Mouse (Mus musculus): ENCODE measurements around the gene Cipc. TPM values are rescaled to one million over a fixed set of nuclear protein-coding genes. Genes with fewer than 3 reads are reported as not detected.

Cipc gene
- total and polyA plus RNA-seq, 3 experiments: 42.7 to 89.5 (median 70.0) TPM

DNA sequence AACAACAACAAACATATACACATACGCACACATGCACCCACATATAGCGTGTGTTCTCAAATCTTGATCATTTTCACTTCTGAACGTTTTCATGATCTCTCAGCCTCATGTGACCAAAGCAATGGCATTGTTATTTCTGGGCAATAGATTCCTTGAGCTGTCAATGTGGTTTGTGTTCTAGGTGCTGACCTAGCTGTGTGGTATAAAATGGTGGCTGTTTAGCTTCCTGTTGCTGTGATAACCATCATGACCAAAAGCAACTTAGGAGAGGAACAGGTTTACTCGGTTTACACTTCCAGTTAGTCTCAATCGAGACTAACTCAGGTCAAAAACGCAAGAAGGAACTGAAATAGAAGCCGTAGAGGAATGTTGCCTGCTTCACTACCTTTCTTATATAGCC, 24.2 kb downstream of the Cipc start:
- Histone ChIP-seq H3K36me3 (replicated peaks) (peaks cover 11% of the 10 kb centered on the region), H3K4me3 (ENCODE audit: low read depth, low read length) (no peak overlapping the region), H3K4me1 (ENCODE audit: insufficient read depth, low read depth, low read length) (peaks cover 42% of the 10 kb centered on the region), H3K9me3 (replicated peaks) (no peaks in the 10 kb centered on the region), H3K27me3 (ENCODE audit: insufficient read depth, low read length) (peaks cover 9% of the 10 kb centered on the region; the same call in 1 of the 2 replicates)
- TF ChIP-seq GATA2 (IDR thresholded peaks at IDR 0.05; ENCODE audit: borderline replicate concordance, low read depth, low read length) (no peak), POLR2AphosphoS5 (IDR thresholded peaks at IDR 0.05; ENCODE audit: insufficient replicate concordance, low read depth, low read length) (no peak), TAL1 (conservative IDR thresholded peaks at IDR 0.05; ENCODE audit: low read depth, low read length) (no peak), GATA1 (IDR thresholded peaks at IDR 0.05; ENCODE audit: borderline replicate concordance, low read length) (no peak), CTCF (IDR thresholded peaks at IDR 0.05; ENCODE audit: low read depth, low read length) (no peak)
- ATAC-seq (ENCODE audit: extremely low read depth, insufficient number of reproducible peaks, low FRiP score, poor library complexity, severe bottlenecking) (no peak), DNase-seq (ENCODE audit: low spot score) (no peak)

DNA sequence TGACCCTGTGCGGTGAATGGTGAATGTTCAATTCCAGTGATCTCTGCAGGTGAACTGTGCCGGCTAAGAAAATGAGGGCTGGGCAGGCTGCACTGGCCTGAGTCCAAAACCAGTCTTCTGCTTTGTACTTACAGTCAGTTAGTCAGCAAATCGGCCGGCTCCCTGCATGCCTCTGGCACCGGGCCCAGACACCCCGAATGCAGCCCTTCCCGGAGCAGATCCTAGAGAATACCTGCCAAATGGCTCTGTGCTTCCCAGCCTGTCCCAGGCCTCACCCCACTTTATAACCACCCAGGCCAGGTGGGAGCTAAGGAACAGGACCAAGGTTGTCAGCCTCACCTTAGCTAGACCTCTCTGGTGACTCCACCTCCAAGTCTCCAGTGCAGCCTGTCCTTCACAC, 26.4 kb downstream of the Cipc start:
- TF ChIP-seq TAL1 (conservative IDR thresholded peaks at IDR 0.05; ENCODE audit: low read depth, low read length) (no peak), CTCF (IDR thresholded peaks at IDR 0.05; ENCODE audit: low read depth, low read length) (no peak), POLR2AphosphoS5 (IDR thresholded peaks at IDR 0.05; ENCODE audit: insufficient replicate concordance, low read depth, low read length) (no peak), GATA1 (IDR thresholded peaks at IDR 0.05; ENCODE audit: borderline replicate concordance, low read length) (no peak), GATA2 (IDR thresholded peaks at IDR 0.05; ENCODE audit: borderline replicate concordance, low read depth, low read length) (no peak)
- Histone ChIP-seq H3K9me3 (replicated peaks) (no peaks in the 10 kb centered on the region), H3K4me3 (ENCODE audit: low read depth, low read length) (no peak overlapping the region), H3K4me1 (ENCODE audit: insufficient read depth, low read depth, low read length) (peaks cover 41% of the 10 kb centered on the region), H3K27me3 (ENCODE audit: insufficient read depth, low read length) (peaks cover 19% of the 10 kb centered on the region), H3K36me3 (replicated peaks) (peaks cover under 1% of the 10 kb centered on the region)
- DNase-seq (ENCODE audit: low spot score) (peak; percentile 49), ATAC-seq (ENCODE audit: extremely low read depth, insufficient number of reproducible peaks, low FRiP score, poor library complexity, severe bottlenecking) (no peak)

DNA sequence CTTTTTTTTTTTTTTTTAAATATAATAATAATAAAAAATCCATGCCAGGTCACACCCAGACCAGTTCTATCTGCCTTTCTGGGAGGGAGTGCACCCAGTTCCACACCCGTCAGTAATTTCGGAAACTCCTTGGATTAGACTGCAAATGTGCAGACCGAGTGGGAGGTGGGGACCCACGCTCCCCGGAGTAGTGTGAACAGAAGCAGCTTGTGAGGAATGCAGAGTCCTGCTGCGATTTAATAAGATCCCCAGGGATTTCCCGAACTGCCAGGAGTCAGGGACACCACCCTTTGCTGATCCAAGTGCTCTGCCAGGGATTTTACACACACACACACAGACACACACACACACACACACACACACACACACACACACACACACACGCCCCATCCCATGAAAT, 26.9 kb downstream of the Cipc start:
- no peak for ATAC-seq (ENCODE audit: extremely low read depth, insufficient number of reproducible peaks, low FRiP score, poor library complexity, severe bottlenecking)
- peaks cover 23% of the 10 kb centered on the region for H3K27me3 ChIP-seq (ENCODE audit: insufficient read depth, low read length)
- H3K36me3 ChIP-seq (replicated peaks): no peaks in the 10 kb centered on the region
- no peak overlapping the region for H3K4me3 ChIP-seq (ENCODE audit: low read depth, low read length)
- no peaks in the 10 kb centered on the region for H3K9me3 ChIP-seq (replicated peaks)
- TF ChIP-seq GATA1 (IDR thresholded peaks at IDR 0.05; ENCODE audit: borderline replicate concordance, low read length) (no peak), TAL1 (conservative IDR thresholded peaks at IDR 0.05; ENCODE audit: low read depth, low read length) (no peak), GATA2 (IDR thresholded peaks at IDR 0.05; ENCODE audit: borderline replicate concordance, low read depth, low read length) (no peak), POLR2AphosphoS5 (IDR thresholded peaks at IDR 0.05; ENCODE audit: insufficient replicate concordance, low read depth, low read length) (no peak), CTCF (IDR thresholded peaks at IDR 0.05; ENCODE audit: low read depth, low read length) (no peak)
- H3K4me1 ChIP-seq (ENCODE audit: insufficient read depth, low read depth, low read length): peaks cover 38% of the 10 kb centered on the region
- no peak for DNase-seq (ENCODE audit: low spot score)

DNA sequence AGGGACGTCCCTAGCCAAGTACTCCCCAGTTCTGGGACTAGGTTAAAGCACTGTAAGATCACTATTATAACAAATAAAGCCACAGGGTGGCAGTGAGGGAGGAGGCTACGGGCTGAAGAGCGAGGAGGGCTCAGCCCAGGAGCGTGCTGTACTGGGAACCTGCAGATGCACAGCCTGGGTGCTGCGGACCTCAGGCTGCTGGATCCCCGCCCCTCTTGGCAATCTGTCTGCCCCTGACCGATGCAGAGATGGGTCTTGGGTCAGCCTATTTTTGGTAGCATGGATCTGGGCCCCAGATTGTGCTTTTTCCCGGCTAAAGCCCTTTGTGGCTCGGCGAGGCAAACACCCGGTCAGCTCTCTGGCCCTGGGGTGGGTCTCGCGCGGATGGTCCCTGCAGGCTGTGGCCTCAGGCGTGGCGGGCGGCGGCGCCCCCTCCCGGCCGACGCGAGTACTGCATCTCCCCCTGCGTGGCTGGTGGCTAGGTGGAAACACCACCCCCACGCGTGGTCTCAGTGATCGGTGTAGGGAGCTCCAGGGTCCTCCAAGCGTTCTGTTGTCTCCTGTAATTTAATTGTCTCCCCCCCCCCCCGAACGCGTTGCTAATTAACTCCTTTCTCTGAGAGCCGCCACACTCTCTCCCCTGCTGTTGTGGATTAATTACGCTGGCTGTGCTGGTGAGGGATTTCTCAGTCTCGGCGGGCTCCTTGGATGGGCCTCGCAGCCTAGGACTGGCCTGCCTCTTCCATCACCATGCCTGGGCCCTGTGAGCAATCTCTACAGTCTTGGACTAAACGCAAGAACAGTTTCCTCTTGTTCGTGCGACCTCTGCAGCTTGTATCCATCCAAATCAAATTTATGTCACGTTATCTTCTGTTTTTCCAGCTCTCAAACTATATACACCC, 27.8 kb downstream of the Cipc start:
- peak overlapping the region; percentile 38; the same call in 1 of the 2 replicates for H3K4me3 ChIP-seq (ENCODE audit: low read depth, low read length)
- DNase-seq (ENCODE audit: low spot score): peak; percentile 70

DNA sequence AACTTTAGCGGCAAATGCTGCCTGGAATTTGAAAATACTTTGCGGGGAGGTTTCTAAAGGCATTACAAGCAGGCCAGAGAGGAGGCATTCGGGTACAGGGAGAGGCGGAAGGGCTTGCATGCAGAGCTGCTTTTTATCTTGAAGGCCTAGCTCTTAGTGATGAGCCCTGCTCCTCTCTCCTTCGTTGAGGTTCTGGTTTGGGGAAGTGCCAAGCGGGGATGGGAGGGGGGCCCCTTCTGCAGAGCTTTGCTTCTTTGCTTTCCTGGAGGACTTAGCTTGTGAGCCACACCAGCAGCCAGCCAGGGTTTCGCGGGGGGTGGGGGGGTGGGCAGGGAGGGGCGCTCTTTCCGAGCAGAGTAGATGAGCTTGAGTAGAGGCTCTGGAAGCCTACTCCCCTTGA, 28.9 kb downstream of the Cipc start:
- TF ChIP-seq CTCF (IDR thresholded peaks at IDR 0.05; ENCODE audit: low read depth, low read length): no peak
- TF ChIP-seq GATA2 (IDR thresholded peaks at IDR 0.05; ENCODE audit: borderline replicate concordance, low read depth, low read length): no peak
- no peak for TF ChIP-seq TAL1 (conservative IDR thresholded peaks at IDR 0.05; ENCODE audit: low read depth, low read length)
- TF ChIP-seq GATA1 (IDR thresholded peaks at IDR 0.05; ENCODE audit: borderline replicate concordance, low read length): no peak
- no peak for TF ChIP-seq POLR2AphosphoS5 (IDR thresholded peaks at IDR 0.05; ENCODE audit: insufficient replicate concordance, low read depth, low read length)
- H3K36me3 ChIP-seq (replicated peaks): no peaks in the 10 kb centered on the region
- peak; percentile 57 for DNase-seq (ENCODE audit: low spot score)
- ATAC-seq (ENCODE audit: extremely low read depth, insufficient number of reproducible peaks, low FRiP score, poor library complexity, severe bottlenecking): no peak
- H3K4me1 ChIP-seq (ENCODE audit: insufficient read depth, low read depth, low read length): peaks cover 31% of the 10 kb centered on the region
- H3K9me3 ChIP-seq (replicated peaks): no peaks in the 10 kb centered on the region
- peaks cover 39% of the 10 kb centered on the region for H3K27me3 ChIP-seq (ENCODE audit: insufficient read depth, low read length)
- no peak overlapping the region for H3K4me3 ChIP-seq (ENCODE audit: low read depth, low read length)

More for the DNA sequence above, 27.8 kb downstream of the Cipc start:
- Histone ChIP-seq H3K9me3 (replicated peaks) (no peaks in the 10 kb centered on the region), H3K36me3 (replicated peaks) (no peaks in the 10 kb centered on the region), H3K27me3 (ENCODE audit: insufficient read depth, low read length) (peaks cover 29% of the 10 kb centered on the region), H3K4me1 (ENCODE audit: insufficient read depth, low read depth, low read length) (peaks cover 31% of the 10 kb centered on the region)
- no peak for ATAC-seq (ENCODE audit: extremely low read depth, insufficient number of reproducible peaks, low FRiP score, poor library complexity, severe bottlenecking)
- TF ChIP-seq POLR2AphosphoS5 (IDR thresholded peaks at IDR 0.05; ENCODE audit: insufficient replicate concordance, low read depth, low read length) (no peak), CTCF (IDR thresholded peaks at IDR 0.05; ENCODE audit: low read depth, low read length) (peak; percentile 100)

DNA sequence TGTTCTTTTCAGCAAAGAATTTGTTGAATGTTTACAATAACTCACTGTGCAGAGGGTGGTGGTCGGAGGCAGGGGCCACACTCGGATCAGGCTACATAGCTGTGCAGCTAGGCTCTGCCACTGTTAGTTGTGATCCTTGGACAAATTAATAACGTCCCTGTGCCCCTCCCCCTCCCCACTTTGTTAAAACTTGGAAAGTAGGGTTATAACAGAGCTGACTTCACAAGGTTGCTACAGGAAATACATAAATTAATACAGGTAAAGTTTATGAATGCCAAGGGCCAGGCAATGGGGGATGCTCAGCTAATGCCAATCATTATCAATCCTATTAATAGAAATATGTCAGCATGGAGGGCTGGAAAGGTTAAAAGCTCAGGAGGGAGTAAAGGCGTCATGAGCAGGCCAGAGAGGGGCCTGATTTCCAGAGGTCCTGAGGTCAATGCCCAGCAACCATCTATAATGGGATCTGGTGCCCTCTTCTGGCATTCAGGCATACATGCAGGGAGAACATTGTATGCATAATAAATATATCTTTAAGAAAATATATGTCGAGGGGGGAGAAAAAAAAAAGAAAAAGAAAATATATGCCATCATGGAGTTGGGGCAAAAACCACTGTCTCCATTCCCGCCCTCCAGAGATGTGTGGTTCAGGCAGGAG, 29.8 kb downstream of the Cipc start:
- peak; percentile 19; the same call in 1 of the 2 replicates for TF ChIP-seq CTCF (IDR thresholded peaks at IDR 0.05; ENCODE audit: low read depth, low read length)
- no peak for TF ChIP-seq GATA2 (IDR thresholded peaks at IDR 0.05; ENCODE audit: borderline replicate concordance, low read depth, low read length)
- Histone ChIP-seq H3K27me3 (ENCODE audit: insufficient read depth, low read length) (peaks cover 47% of the 10 kb centered on the region), H3K9me3 (replicated peaks) (no peaks in the 10 kb centered on the region), H3K4me1 (ENCODE audit: insufficient read depth, low read depth, low read length) (peaks cover 31% of the 10 kb centered on the region), H3K4me3 (ENCODE audit: low read depth, low read length) (no peak overlapping the region), H3K36me3 (replicated peaks) (no peaks in the 10 kb centered on the region)
- ATAC-seq (ENCODE audit: extremely low read depth, insufficient number of reproducible peaks, low FRiP score, poor library complexity, severe bottlenecking): no peak
- no peak for DNase-seq (ENCODE audit: low spot score)
